Mouse (Mus musculus) hindbrain, embryonic 14.5 days (tissue): ENCODE measurements around the gene Xlr4b. TPM values are rescaled to one million over a fixed set of nuclear protein-coding genes. Genes with fewer than 3 reads are reported as not detected.
"Not testable (repeated sequence)": the region's sequence is repeated elsewhere in the genome, so short reads cannot be mapped to it uniquely, and the experiment has no call there.

Source experiments
- ATAC-seq: fragments of 200-750 bp; cut with Nextera tagmentation; 2 replicates; pipeline ENCODE4 v1.8.0; 2017; ENCODE audit warnings: moderate number of reproducible peaks, mild to moderate bottlenecking, moderate TSS enrichment, moderate library complexity; ENCODE audit not compliant: low FRiP score
- DNase-seq: peaks from one replicate; pipeline ENCODE4 v3.0.0-alpha.2; 2015; ENCODE audit warnings: low spot score
- H3K27ac ChIP-seq: fragments of 300-500 bp; sonication (generic); 2 replicates; pipeline ENCODE4 v1.5.1; 2014; ENCODE audit warnings: mild to moderate bottlenecking, moderate library complexity
- H3K27me3 ChIP-seq: fragments of 300-500 bp; sonication (generic); 2 replicates; pipeline ENCODE4 v1.6.1; 2014; ENCODE audit warnings: mild to moderate bottlenecking, low read length, mixed read lengths; ENCODE audit not compliant: control insufficient read depth, insufficient read depth
- H3K36me3 ChIP-seq: fragments of 300-500 bp; sonication (generic); replicated peaks from 2 replicates; pipeline ENCODE4 v1.6.1; 2014; ENCODE audit not compliant: control insufficient read depth, insufficient read depth
- H3K4me1 ChIP-seq: fragments of 300-500 bp; sonication (generic); replicated peaks from 2 replicates; pipeline ENCODE4 v1.6.1; 2014; ENCODE audit warnings: antibody characterized with exemption, low read length, mixed read lengths; ENCODE audit not compliant: control insufficient read depth, insufficient read depth
- H3K4me2 ChIP-seq: fragments of 300-500 bp; sonication (generic); replicated peaks from 2 replicates; pipeline ENCODE4 v1.6.1; 2014; ENCODE audit warnings: mild to moderate bottlenecking, moderate library complexity
- H3K4me3 ChIP-seq: fragments of 300-500 bp; sonication (generic); replicated peaks from 2 replicates; pipeline ENCODE4 v1.5.1; 2014; ENCODE audit warnings: mild to moderate bottlenecking, low read length
- H3K9ac ChIP-seq: fragments of 300-500 bp; sonication (generic); 2 replicates; pipeline ENCODE4 v1.6.1; 2014
- H3K9me3 ChIP-seq: fragments of 300-500 bp; sonication (generic); 2 replicates; pipeline ENCODE4 v1.6.1; 2016; ENCODE audit warnings: low read length; ENCODE audit not compliant: control insufficient read depth
- WGBS: fragments of 180-500 bp; shearing (Covaris S2); extraction: QIAGEN DNeasy Blood & Tissue Kit; methylation state at CpG from one replicate; pipeline ENCODE4 v1.1.7; 2014; 5-methylcytosine and 5-hydroxymethylcytosine counted together
- polyA plus RNA-seq: library from polyadenylated mRNA; unstranded; fragments of >200 nt; fragmentation: Nextera tagmentation; extraction: Ambion mirVana; gene quantifications from 2 replicates; pipeline ENCODE4 v1.2.1, GENCODE M21; 2014

Gene Xlr4b
- polyA plus RNA-seq, 1 experiment from 2014 or later: 0.63 TPM

DNA sequence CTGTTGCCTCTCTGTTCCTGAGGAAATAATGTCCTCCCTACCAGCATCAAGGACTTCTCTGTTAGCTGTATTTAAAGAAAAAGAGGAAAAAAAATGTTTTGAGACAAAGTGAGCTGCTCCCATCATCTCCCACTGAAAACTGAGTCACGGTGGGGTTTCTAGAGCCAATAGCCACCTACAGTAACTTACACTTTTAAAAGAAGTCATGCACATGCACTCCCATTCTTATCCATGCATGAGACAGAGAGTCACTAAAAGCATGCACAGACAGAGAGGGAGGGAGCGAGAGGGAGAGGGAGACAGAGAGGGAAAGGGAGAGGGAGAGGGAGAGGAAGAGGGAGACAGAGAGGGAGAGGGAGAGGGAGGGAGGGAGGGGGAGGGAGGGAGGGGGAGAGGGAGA, 48.3 kb downstream of the Xlr4b start:
- not testable (repeated sequence) for H3K27me3 ChIP-seq, DNase-seq, H3K9ac ChIP-seq, H3K36me3 ChIP-seq, H3K4me1 ChIP-seq, H3K4me2 ChIP-seq, H3K27ac ChIP-seq, H3K9me3 ChIP-seq, ATAC-seq, H3K4me3 ChIP-seq
- WGBS: 93% methylated on average over 2 of the region's 2 CpGs

GRCm38 (mm10) chrX:73265270-73265669, 51.1 kb downstream of the Xlr4b start, which contains the start of gene Xlr3c:
Xlr3c (minus strand) TSS chrX:73265390.
- DNase-seq, H3K27ac ChIP-seq, ATAC-seq, H3K4me2 ChIP-seq, H3K9me3 ChIP-seq, H3K4me1 ChIP-seq, H3K4me3 ChIP-seq, H3K27me3 ChIP-seq, H3K9ac ChIP-seq, H3K36me3 ChIP-seq: not testable (repeated sequence)
- WGBS: 89% methylated on average over 14 of the region's 14 CpGs

Other genes starting within 250 kb of the Xlr4b start
- gene Zfp185, start 227.0 kb upstream of the Xlr4b start, polyA plus RNA-seq: 1.2 and 1.4 TPM in 2 replicates
- gene Pnma5, start 177.2 kb upstream of the Xlr4b start, polyA plus RNA-seq: not detected in 2 replicates
- gene Pnma3, start 149.5 kb upstream of the Xlr4b start, polyA plus RNA-seq: 2.8 and 4.4 TPM in 2 replicates
- gene Xlr4a, start 131.9 kb upstream of the Xlr4b start, polyA plus RNA-seq: not detected in 2 replicates
- 4.8 and 7.7 TPM in 2 replicates for gene Xlr3a, start 117.2 kb upstream of the Xlr4b start, polyA plus RNA-seq
- 0.31 and 0.80 TPM in 2 replicates for gene Gm14685, start 97.3 kb upstream of the Xlr4b start, polyA plus RNA-seq
- not detected in 2 replicates for gene Xlr5b, start 65.5 kb upstream of the Xlr4b start, polyA plus RNA-seq
- 0.59 TPM in 1 of 2 replicates, not detected in the other for gene DXBay18, start 64.9 kb upstream of the Xlr4b start, polyA plus RNA-seq
- gene Spin2d, start 37.3 kb upstream of the Xlr4b start, polyA plus RNA-seq: not detected in 2 replicates
- gene Xlr3b, start 22.1 kb upstream of the Xlr4b start, polyA plus RNA-seq: 21.1 and 42.4 TPM in 2 replicates
- 30.2 and 31.4 TPM in 2 replicates for gene F8a, start 14.0 kb downstream of the Xlr4b start, polyA plus RNA-seq
- 0.16 and 0.30 TPM in 2 replicates for gene Xlr4c, start 28.8 kb downstream of the Xlr4b start, polyA plus RNA-seq
- 0.23 and 0.46 TPM in 2 replicates for gene Xlr3c, start 51.1 kb downstream of the Xlr4b start, polyA plus RNA-seq
- gene Xlr5a, start 78.6 kb downstream of the Xlr4b start, polyA plus RNA-seq: not detected in 2 replicates
- not detected in 2 replicates for gene Xlr5c, start 78.6 kb downstream of the Xlr4b start, polyA plus RNA-seq
- not detected in 2 replicates for gene Gm45015, start 122.5 kb downstream of the Xlr4b start, polyA plus RNA-seq
- gene Zfp275, start 128.3 kb downstream of the Xlr4b start, polyA plus RNA-seq: 12.1 and 13.6 TPM in 2 replicates
- not detected in 2 replicates for gene Gm18336, start 184.4 kb downstream of the Xlr4b start, polyA plus RNA-seq
- 1.1 and 1.5 TPM in 2 replicates for gene Zfp92, start 196.8 kb downstream of the Xlr4b start, polyA plus RNA-seq
- gene Trex2, start 221.0 kb downstream of the Xlr4b start, polyA plus RNA-seq: not detected in 2 replicates
- 59.8 and 66.9 TPM in 2 replicates for gene Haus7, start 244.7 kb downstream of the Xlr4b start, polyA plus RNA-seq